Mouse (Mus musculus): ENCODE results near the gene Sf1.

DNA sequence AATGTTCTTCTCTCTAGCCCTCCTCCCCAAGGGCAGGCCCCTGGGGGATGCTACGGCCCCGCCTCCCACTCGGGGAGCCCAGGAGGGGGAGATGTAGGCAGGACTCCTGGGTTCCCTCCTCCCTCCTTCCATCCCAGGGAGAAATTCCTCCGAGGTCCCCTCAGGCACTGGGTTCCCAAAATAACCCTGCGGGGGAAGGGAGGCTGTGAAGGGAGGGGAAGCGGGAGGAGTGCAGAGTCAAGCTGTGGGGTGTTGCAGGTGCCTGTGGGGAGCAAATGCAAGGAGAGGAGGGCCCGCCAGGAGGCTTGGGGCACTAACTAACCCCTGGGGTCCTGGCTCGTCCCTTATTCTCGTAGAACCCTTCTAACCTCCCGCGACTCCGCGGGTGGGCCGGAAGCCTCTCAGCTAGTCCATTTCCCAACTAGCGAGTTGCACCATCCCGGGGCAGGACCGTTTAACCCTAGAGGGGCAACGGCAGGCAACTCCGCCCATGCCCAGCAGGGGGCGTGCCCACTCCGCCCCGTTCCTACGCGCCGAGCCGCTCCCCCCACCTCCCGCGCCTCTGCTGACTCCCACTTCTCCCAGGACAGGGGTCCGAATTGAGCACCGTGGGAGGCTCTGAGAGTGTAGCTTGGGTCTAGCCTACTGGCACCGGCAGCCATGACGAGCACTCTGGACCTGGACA, 37.8 kb downstream of the Sf1 start:
- TF ChIP-seq EP300 (optimal IDR thresholded peaks at IDR 0.05) = peak; percentile 54
- peak; percentile 88 for TF ChIP-seq CTCF (IDR thresholded peaks at IDR 0.05; ENCODE audit: low read depth)

All from stomach, postnatal 0 days (tissue).